In the genomic region with DNA sequence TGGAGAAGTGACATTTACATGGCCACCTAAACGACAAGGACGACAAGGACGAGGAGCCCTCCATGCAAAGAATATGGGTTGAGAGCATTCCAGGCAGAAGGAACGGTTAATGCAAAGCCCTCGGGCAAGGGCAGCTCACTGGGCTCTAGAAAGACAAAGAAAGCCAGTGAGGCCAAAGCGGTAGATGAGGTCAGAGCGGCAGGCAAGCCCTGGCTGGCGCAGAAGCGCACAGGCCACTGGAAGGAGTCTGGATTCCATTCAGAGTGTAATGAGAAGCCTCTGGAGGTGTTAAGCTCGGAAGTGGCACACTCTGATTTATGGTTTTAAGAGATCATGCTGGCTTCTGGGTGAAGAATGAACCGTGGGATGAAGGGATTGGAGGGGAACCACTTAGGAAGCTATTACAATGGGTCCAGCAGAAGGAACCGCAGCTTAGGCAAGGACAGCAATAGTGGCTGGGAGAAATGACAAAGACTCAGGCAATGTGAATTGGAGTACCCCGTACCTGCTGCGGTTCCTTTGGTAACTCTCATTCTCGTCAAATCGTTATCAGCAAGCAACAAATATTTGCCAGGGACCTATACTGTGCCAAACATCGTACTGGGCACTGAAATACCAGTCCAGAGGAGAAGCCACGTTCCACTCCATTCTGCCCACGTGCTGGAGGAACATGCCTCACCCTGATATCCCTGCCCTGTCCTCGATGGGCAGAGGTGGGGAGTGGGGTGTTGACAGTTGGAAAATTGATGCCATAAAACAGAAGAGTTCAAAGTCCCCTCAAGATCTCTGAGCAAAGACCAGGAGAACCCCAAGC, we compare ENCODE assay signal across 9 mouse cellular contexts. TPM values are rescaled to one million over a fixed set of nuclear protein-coding genes. Genes with fewer than 3 reads are reported as not detected.
DNase-seq lines count a peak whose midpoint lies in the region; ATAC-seq and TF ChIP-seq lines count a peak whose summit lies in the region.
"Had no signal": no experiment of that assay in that cellular context is flagged by ENCODE, and none has a peak within 500 bp of the region (broad histone marks: within the 10 kb centered on the region; RNA-seq: fewer than 3 reads in every experiment).

No protein-coding gene starts in this region.

- no peak overlapping the region for H3K4me2 ChIP-seq in forebrain, embryonic 11.5 days (ENCODE audit: low read depth, low read length, severe bottlenecking)
- H3K4me2 ChIP-seq in forebrain, embryonic 16.5 days (ENCODE audit: low read length), result no peak overlapping the region
- H3K4me2 ChIP-seq in hindbrain, embryonic 12.5 days (replicated peaks), result 0 out of 2 replicates have a peak overlapping the region, but pooled peaks have one; percentile 15
- H3K4me2 ChIP-seq in limb, embryonic 12.5 days, result peak overlapping the region; percentile 47

- TF ChIP-seq POLR2A in MEL (IDR thresholded peaks at IDR 0.05; ENCODE audit: control insufficient read depth in 1 of 2, insufficient read depth in 1 of 2, low read depth in 1 of 2, low read length in 2 of 2, poor library complexity in 1 of 2), result no peak

- no peak overlapping the region for H3K4me3 ChIP-seq in forebrain, embryonic 11.5 days (ENCODE audit: low read depth, low read length)
- H3K4me3 ChIP-seq in forebrain, embryonic 16.5 days (replicated peaks; ENCODE audit: low read length), result no peak overlapping the region
- H3K4me3 ChIP-seq in MEL (ENCODE audit: control insufficient read depth in 1 of 2, insufficient read depth in 1 of 2, low read depth in 2 of 2, low read length in 2 of 2), result peak overlapping the region; percentile 41 to 45
- H3K4me3 ChIP-seq in hindbrain, embryonic 12.5 days, result no peak overlapping the region
- no peak overlapping the region; the same call in 1 of the 2 replicates for H3K4me3 ChIP-seq in limb, embryonic 12.5 days (replicated peaks)

- no peak for TF ChIP-seq RAD21 in MEL (IDR thresholded peaks at IDR 0.05; ENCODE audit: low read depth, low read length)

- no peak for TF ChIP-seq CTCF in MEL (IDR thresholded peaks at IDR 0.05 in 2 of 3, conservative IDR thresholded peaks at IDR 0.05 in 1 of 3; ENCODE audit: control insufficient read depth in 1 of 3, insufficient read depth in 1 of 3, low read depth in 2 of 3, low read length in 3 of 3, poor library complexity in 1 of 3, severe bottlenecking in 1 of 3)

- H3K9ac ChIP-seq in forebrain, embryonic 11.5 days (ENCODE audit: low read length), result peak overlapping the region; percentile 32; the same call in 1 of the 2 replicates
- H3K9ac ChIP-seq in forebrain, embryonic 16.5 days (replicated peaks; ENCODE audit: low read depth, low read length), result no peak overlapping the region
- peak overlapping the region; percentile 40 for H3K9ac ChIP-seq in MEL (ENCODE audit: control insufficient read depth, low read depth, low read length, poor library complexity, severe bottlenecking)
- H3K9ac ChIP-seq in hindbrain, embryonic 12.5 days, result no peak overlapping the region
- H3K9ac ChIP-seq in limb, embryonic 12.5 days (replicated peaks), result no peak overlapping the region

- peaks cover 6% of the 10 kb centered on the region; the same call in 1 of the 2 replicates for H3K4me1 ChIP-seq in forebrain, embryonic 11.5 days (replicated peaks; ENCODE audit: control insufficient read depth, insufficient read depth, low read length)
- H3K4me1 ChIP-seq in forebrain, embryonic 16.5 days (replicated peaks; ENCODE audit: control insufficient read depth, insufficient read depth, low read length), result peaks cover 5% of the 10 kb centered on the region; the same call in 1 of the 2 replicates
- H3K4me1 ChIP-seq in MEL (ENCODE audit: control insufficient read depth in 1 of 2, insufficient read depth in 2 of 2, low read length in 2 of 2), result peaks cover 0 to 13% of the 10 kb centered on the region in 2 experiments; a peak in 3 of 4 replicates
- peaks cover 14% of the 10 kb centered on the region for H3K4me1 ChIP-seq in hindbrain, embryonic 12.5 days
- H3K4me1 ChIP-seq in limb, embryonic 12.5 days (replicated peaks), result peaks cover 27% of the 10 kb centered on the region

- no peak for DNase-seq in forebrain, embryonic 11.5 days (ENCODE audit: low spot score)
- no peak for DNase-seq in MEL (ENCODE audit: low read depth, low spot score)
- DNase-seq in frontal cortex, adult 2 months (ENCODE audit: extremely low spot score in 1 of 2, low spot score in 1 of 2), result no peak
- no peak for DNase-seq in left cerebral cortex, postnatal 36 days (ENCODE audit: low spot score in 2 of 2)
- DNase-seq in thymus, postnatal 0 days (ENCODE audit: low spot score), result no peak

- no peaks in the 10 kb centered on the region for H3K27me3 ChIP-seq in forebrain, embryonic 11.5 days (ENCODE audit: control insufficient read depth, insufficient read depth, low read length)
- peaks cover 7% of the 10 kb centered on the region for H3K27me3 ChIP-seq in forebrain, embryonic 16.5 days (replicated peaks; ENCODE audit: control insufficient read depth, insufficient read depth, low read length)
- peaks cover 5 to 7% of the 10 kb centered on the region in 2 experiments; a peak in 2 of 4 replicates for H3K27me3 ChIP-seq in MEL (ENCODE audit: control insufficient read depth in 1 of 2, insufficient read depth in 2 of 2, low read length in 2 of 2)
- peaks cover 10% of the 10 kb centered on the region for H3K27me3 ChIP-seq in hindbrain, embryonic 12.5 days
- peaks cover 3% of the 10 kb centered on the region; the same call in 1 of the 2 replicates for H3K27me3 ChIP-seq in limb, embryonic 12.5 days

- H3K27ac ChIP-seq in forebrain, embryonic 11.5 days (ENCODE audit: low read depth, low read length), result no peak overlapping the region
- H3K27ac ChIP-seq in forebrain, embryonic 16.5 days (ENCODE audit: low read length), result no peak overlapping the region
- H3K27ac ChIP-seq in MEL (ENCODE audit: control insufficient read depth, low read depth, low read length), result no peak overlapping the region
- H3K27ac ChIP-seq in hindbrain, embryonic 12.5 days, result no peak overlapping the region
- no peak overlapping the region for H3K27ac ChIP-seq in limb, embryonic 12.5 days
- H3K27ac ChIP-seq: macrophage had no signal

- TF ChIP-seq EP300 in MEL (IDR thresholded peaks at IDR 0.05; ENCODE audit: low read depth in 1 of 2, low read length in 2 of 2), result no peak

- no peaks in the 10 kb centered on the region for H3K9me3 ChIP-seq in forebrain, embryonic 11.5 days (ENCODE audit: control insufficient read depth, low read length)
- no peaks in the 10 kb centered on the region; the same call in 1 of the 2 replicates for H3K9me3 ChIP-seq in forebrain, embryonic 16.5 days (ENCODE audit: control insufficient read depth, low read length)
- no peaks in the 10 kb centered on the region for H3K9me3 ChIP-seq in MEL (replicated peaks; ENCODE audit: insufficient read depth, low read length)
- no peaks in the 10 kb centered on the region for H3K9me3 ChIP-seq in hindbrain, embryonic 12.5 days (replicated peaks)
- H3K9me3 ChIP-seq in limb, embryonic 12.5 days, result no peaks in the 10 kb centered on the region; the same call in 1 of the 2 replicates

- intact Hi-C loops in left cerebral cortex, postnatal 36 days (cut with DNase I), result loop anchor here (1.0 to 2.0 kb wide), 2 partner anchors 36 to 106 kb away; no protein-coding TSS in a partner anchor

- ATAC-seq in forebrain, embryonic 11.5 days (replicated peaks; ENCODE audit: low FRiP score), result no peak
- ATAC-seq in forebrain, embryonic 16.5 days, result no peak
- ATAC-seq in hindbrain, embryonic 12.5 days (ENCODE audit: low FRiP score), result no peak
- ATAC-seq in limb, embryonic 12.5 days (ENCODE audit: insufficient number of reproducible peaks, insufficient read depth, low FRiP score, low TSS enrichment, low read depth), result no peak

- no peaks in the 10 kb centered on the region for H3K79me2 ChIP-seq in MEL (ENCODE audit: control insufficient read depth, insufficient read depth, low read length, poor library complexity)

- WGBS in forebrain, embryonic 11.5 days, result 37% methylated on average over 20 of the region's 20 CpGs
- 35% methylated on average over 20 of the region's 20 CpGs for WGBS in forebrain, embryonic 16.5 days
- 49% methylated on average over 20 of the region's 20 CpGs for WGBS in hindbrain, embryonic 12.5 days
- WGBS in limb, embryonic 12.5 days, result 20% methylated on average over 20 of the region's 20 CpGs

- H3K36me3 ChIP-seq in forebrain, embryonic 11.5 days (ENCODE audit: control insufficient read depth, insufficient read depth, low read length), result no peaks in the 10 kb centered on the region
- H3K36me3 ChIP-seq in forebrain, embryonic 16.5 days (ENCODE audit: control insufficient read depth, insufficient read depth), result no peaks in the 10 kb centered on the region
- peaks cover 0 to 3% of the 10 kb centered on the region in 2 experiments; a peak in 1 of 4 replicates for H3K36me3 ChIP-seq in MEL (ENCODE audit: control insufficient read depth in 1 of 2, insufficient read depth in 2 of 2, low read length in 2 of 2)
- H3K36me3 ChIP-seq in hindbrain, embryonic 12.5 days, result no peaks in the 10 kb centered on the region
- H3K36me3 ChIP-seq in limb, embryonic 12.5 days, result no peaks in the 10 kb centered on the region

RNA-seq across cellular contexts. Expression of a gene that starts 6.7 kb away (rescaled TPM):
- polyA plus RNA-seq in forebrain, embryonic 11.5 days (2014; fragmentation: Nextera tagmentation; extraction: Ambion mirVana), result 11.2 and 12.3 TPM in 2 replicates
- polyA plus RNA-seq in forebrain, embryonic 16.5 days (2015; fragmentation: Nextera tagmentation; extraction: Ambion mirVana), result 11.2 and 16.1 TPM in 2 replicates
- 58.9 and 76.0 TPM in 2 replicates for total RNA-seq in MEL (2012; rRNA removed)
- 10 to 100 TPM in 1 of 2 experiments, not detected in 1; 77.3 TPM for polyA plus RNA-seq in MEL (2012; ENCODE audit: insufficient read depth in 1 of 2, insufficient read length in 2 of 2, low read depth in 1 of 2, low replicate concordance in 2 of 2, missing spikeins in 1 of 2)
- 15.9 and 18.6 TPM in 2 replicates for polyA plus RNA-seq in hindbrain, embryonic 12.5 days (2016; fragmentation: Nextera tagmentation; extraction: Ambion mirVana)
- polyA plus RNA-seq in limb, embryonic 12.5 days (2016; fragmentation: Nextera tagmentation; extraction: Ambion mirVana), result 22.1 and 25.7 TPM in 2 replicates
- 40.3 and 45.6 TPM in 2 replicates for polyA plus RNA-seq in frontal cortex, adult 2 months (2012; rRNA removed)
- 10 to 100 TPM; 41.5 to 58.4 TPM for total RNA-seq in left cerebral cortex, postnatal 36 days (2021)
- 12.6 and 17.0 TPM in 2 replicates for polyA plus RNA-seq in thymus, postnatal 0 days (2015; fragmentation: Nextera tagmentation; extraction: Ambion mirVana)

RNA-seq across cellular contexts. Expression of a gene that starts 14.1 kb away (rescaled TPM):
- polyA plus RNA-seq in forebrain, embryonic 11.5 days (2014; fragmentation: Nextera tagmentation; extraction: Ambion mirVana), result 45.3 and 46.9 TPM in 2 replicates
- polyA plus RNA-seq in forebrain, embryonic 16.5 days (2015; fragmentation: Nextera tagmentation; extraction: Ambion mirVana), result 138 and 168 TPM in 2 replicates
- 1.4 TPM in 2 replicates for total RNA-seq in MEL (2012; rRNA removed)
- polyA plus RNA-seq in MEL (2012; ENCODE audit: insufficient read depth in 1 of 2, insufficient read length in 2 of 2, low read depth in 1 of 2, low replicate concordance in 2 of 2, missing spikeins in 1 of 2), result 1 to 10 TPM in 1 of 2 experiments, not detected in 1; 8.5 TPM
- polyA plus RNA-seq in hindbrain, embryonic 12.5 days (2016; fragmentation: Nextera tagmentation; extraction: Ambion mirVana), result 110 and 113 TPM in 2 replicates
- 43.1 and 44.3 TPM in 2 replicates for polyA plus RNA-seq in limb, embryonic 12.5 days (2016; fragmentation: Nextera tagmentation; extraction: Ambion mirVana)
- polyA plus RNA-seq in frontal cortex, adult 2 months (2012; rRNA removed), result 377 and 417 TPM in 2 replicates
- 100 to 1,000 TPM; 273 to 276 TPM for total RNA-seq in left cerebral cortex, postnatal 36 days (2021)
- 8.5 and 9.6 TPM in 2 replicates for polyA plus RNA-seq in thymus, postnatal 0 days (2015; fragmentation: Nextera tagmentation; extraction: Ambion mirVana)

RNA-seq across cellular contexts. Expression of a gene that starts 45.8 kb away (rescaled TPM):
- not detected in 2 replicates for polyA plus RNA-seq in forebrain, embryonic 11.5 days (2014; fragmentation: Nextera tagmentation; extraction: Ambion mirVana)
- 0.56 TPM in 1 of 2 replicates, not detected in the other for polyA plus RNA-seq in forebrain, embryonic 16.5 days (2015; fragmentation: Nextera tagmentation; extraction: Ambion mirVana)
- total RNA-seq in MEL (2012; rRNA removed), result 0.50 TPM in 1 of 2 replicates, not detected in the other
- under 1 TPM in 1 of 2 experiments, not detected in 1; 0.31 TPM for polyA plus RNA-seq in MEL (2012; ENCODE audit: insufficient read depth in 1 of 2, insufficient read length in 2 of 2, low read depth in 1 of 2, low replicate concordance in 2 of 2, missing spikeins in 1 of 2)
- 0.43 and 0.46 TPM in 2 replicates for polyA plus RNA-seq in hindbrain, embryonic 12.5 days (2016; fragmentation: Nextera tagmentation; extraction: Ambion mirVana)
- 0.69 TPM in 1 of 2 replicates, not detected in the other for polyA plus RNA-seq in limb, embryonic 12.5 days (2016; fragmentation: Nextera tagmentation; extraction: Ambion mirVana)
- 0.34 TPM in 1 of 2 replicates, not detected in the other for polyA plus RNA-seq in frontal cortex, adult 2 months (2012; rRNA removed)
- not detected for total RNA-seq in left cerebral cortex, postnatal 36 days (2021)
- not detected in 2 replicates for polyA plus RNA-seq in thymus, postnatal 0 days (2015; fragmentation: Nextera tagmentation; extraction: Ambion mirVana)
- polyA plus RNA-seq: macrophage had no signal

RNA-seq across cellular contexts. Expression of a gene that starts 45.8 kb away (rescaled TPM):
- polyA plus RNA-seq in forebrain, embryonic 11.5 days (2014; fragmentation: Nextera tagmentation; extraction: Ambion mirVana), result 62.2 and 67.0 TPM in 2 replicates
- polyA plus RNA-seq in forebrain, embryonic 16.5 days (2015; fragmentation: Nextera tagmentation; extraction: Ambion mirVana), result 74.5 and 78.4 TPM in 2 replicates
- total RNA-seq in MEL (2012; rRNA removed), result 40.5 and 44.0 TPM in 2 replicates
- polyA plus RNA-seq in MEL (2012; ENCODE audit: insufficient read depth in 1 of 2, insufficient read length in 2 of 2, low read depth in 1 of 2, low replicate concordance in 2 of 2, missing spikeins in 1 of 2), result 10 to 100 TPM; 19.5 to 63.2 TPM
- 63.2 and 65.5 TPM in 2 replicates for polyA plus RNA-seq in hindbrain, embryonic 12.5 days (2016; fragmentation: Nextera tagmentation; extraction: Ambion mirVana)
- polyA plus RNA-seq in limb, embryonic 12.5 days (2016; fragmentation: Nextera tagmentation; extraction: Ambion mirVana), result 54.0 and 59.4 TPM in 2 replicates
- 18.8 and 21.1 TPM in 2 replicates for polyA plus RNA-seq in frontal cortex, adult 2 months (2012; rRNA removed)
- total RNA-seq in left cerebral cortex, postnatal 36 days (2021), result 10 to 100 TPM; 37.0 to 45.6 TPM
- polyA plus RNA-seq in thymus, postnatal 0 days (2015; fragmentation: Nextera tagmentation; extraction: Ambion mirVana), result 51.1 and 55.8 TPM in 2 replicates

RNA-seq across cellular contexts. Expression of a gene that starts 46.1 kb away (rescaled TPM):
- 24.2 and 31.2 TPM in 2 replicates for polyA plus RNA-seq in forebrain, embryonic 11.5 days (2014; fragmentation: Nextera tagmentation; extraction: Ambion mirVana)
- 17.6 and 25.5 TPM in 2 replicates for polyA plus RNA-seq in forebrain, embryonic 16.5 days (2015; fragmentation: Nextera tagmentation; extraction: Ambion mirVana)
- total RNA-seq in MEL (2012; rRNA removed), result 193 and 213 TPM in 2 replicates
- polyA plus RNA-seq in MEL (2012; ENCODE audit: insufficient read depth in 1 of 2, insufficient read length in 2 of 2, low read depth in 1 of 2, low replicate concordance in 2 of 2, missing spikeins in 1 of 2), result 100 to 1,000 TPM; 194 to 252 TPM
- 21.9 and 26.6 TPM in 2 replicates for polyA plus RNA-seq in hindbrain, embryonic 12.5 days (2016; fragmentation: Nextera tagmentation; extraction: Ambion mirVana)
- polyA plus RNA-seq in limb, embryonic 12.5 days (2016; fragmentation: Nextera tagmentation; extraction: Ambion mirVana), result 24.5 and 31.5 TPM in 2 replicates
- 56.2 and 63.3 TPM in 2 replicates for polyA plus RNA-seq in frontal cortex, adult 2 months (2012; rRNA removed)
- 10 to 100 TPM; 80.2 to 82.7 TPM for total RNA-seq in left cerebral cortex, postnatal 36 days (2021)
- 23.5 and 26.4 TPM in 2 replicates for polyA plus RNA-seq in thymus, postnatal 0 days (2015; fragmentation: Nextera tagmentation; extraction: Ambion mirVana)

Comparison
In these comparisons a context has a peak if more than half of its experiments do, and no peak if none do; other contexts are left out.
1. H3K9ac ChIP-seq: peak in forebrain, embryonic 11.5 days (single experiment) and MEL (single experiment); none in forebrain, embryonic 16.5 days (single experiment), hindbrain, embryonic 12.5 days (single experiment) and limb, embryonic 12.5 days (single experiment).
2. H3K4me2 ChIP-seq: peak in hindbrain, embryonic 12.5 days (single experiment) and limb, embryonic 12.5 days (single experiment); none in forebrain, embryonic 11.5 days (single experiment) and forebrain, embryonic 16.5 days (single experiment).
3. H3K4me3 ChIP-seq: peak in MEL (2 of 2); none in forebrain, embryonic 11.5 days (single experiment), forebrain, embryonic 16.5 days (single experiment), hindbrain, embryonic 12.5 days (single experiment) and limb, embryonic 12.5 days (single experiment).